Mouse (Mus musculus) layer of hippocampus, adult 9-10 months (tissue): ENCODE data around the gene Plppr3.
A peak's percentile ranks its signal among the peaks of the same experiment; 100 is the strongest.

Experiments
- DNase-seq: peaks from one replicate; pipeline ENCODE4 v3.0.0; 2022; ENCODE audit warnings: low spot score

Gene Plppr3

GRCm38 (mm10) chr10:79865801-79866295, 8.6 kb downstream of the Plppr3 start:
- DNase-seq, result no peak

DNA sequence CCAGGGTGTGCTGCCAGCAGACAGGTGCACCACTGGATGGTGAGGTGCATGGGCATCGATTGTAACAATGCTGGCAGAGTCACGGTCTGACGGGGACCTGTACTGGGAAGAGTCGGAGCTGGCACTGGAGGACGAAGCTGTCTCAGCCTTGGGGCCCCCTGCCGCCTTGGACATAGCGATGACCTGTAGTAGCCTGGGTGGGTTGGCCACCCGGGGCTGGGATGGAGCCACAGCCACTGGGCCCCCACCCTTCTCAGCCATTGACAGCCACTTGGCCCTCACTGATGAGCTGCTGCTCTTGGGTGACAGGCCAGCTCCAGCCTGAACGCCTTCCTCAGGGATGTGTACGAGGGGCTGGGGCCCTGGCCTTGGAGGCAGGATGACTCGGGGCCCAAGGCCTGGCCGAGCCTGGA, 9.2 kb downstream of the Plppr3 start:
- DNase-seq, result no peak

DNA sequence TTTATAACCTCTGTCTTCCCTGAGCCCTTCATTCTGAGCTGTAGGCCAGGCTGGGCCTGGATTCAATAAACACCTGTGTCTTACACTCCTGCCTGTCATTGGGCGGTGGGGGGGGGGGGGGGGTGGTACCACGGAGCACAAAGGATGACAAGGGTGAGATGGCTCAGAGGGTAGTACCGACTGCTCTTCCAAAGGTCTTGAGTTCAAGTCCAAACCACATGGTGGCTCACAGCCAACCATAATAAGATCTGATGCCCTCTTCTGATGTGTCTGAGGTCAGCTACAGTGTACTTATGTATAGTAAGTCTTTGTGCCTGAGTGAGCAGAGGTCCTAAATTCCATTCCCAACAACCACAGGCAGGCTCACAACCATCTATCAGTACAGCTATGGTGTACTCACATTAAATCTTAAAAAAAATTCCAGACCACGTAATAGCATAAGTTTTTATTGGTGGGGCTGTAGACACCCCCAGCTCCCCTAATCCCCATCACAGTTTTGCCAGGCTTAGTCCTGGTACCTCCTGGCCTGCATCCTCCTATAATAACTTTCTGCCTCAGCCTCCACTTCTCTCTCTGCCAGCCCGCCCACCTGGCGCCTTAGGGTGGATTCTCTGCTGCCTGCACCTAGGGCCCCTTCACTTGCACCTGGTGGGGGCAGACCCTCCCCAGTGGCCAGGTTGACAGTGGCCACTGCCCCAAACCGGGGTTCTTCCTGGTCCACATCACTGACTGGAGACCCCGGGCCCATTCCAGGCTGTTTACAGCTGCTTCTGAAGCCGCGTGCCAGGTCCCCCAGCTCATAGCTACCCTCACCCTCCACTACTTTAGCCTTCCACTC, 9.9 kb downstream of the Plppr3 start:
- no peak for DNase-seq

DNA sequence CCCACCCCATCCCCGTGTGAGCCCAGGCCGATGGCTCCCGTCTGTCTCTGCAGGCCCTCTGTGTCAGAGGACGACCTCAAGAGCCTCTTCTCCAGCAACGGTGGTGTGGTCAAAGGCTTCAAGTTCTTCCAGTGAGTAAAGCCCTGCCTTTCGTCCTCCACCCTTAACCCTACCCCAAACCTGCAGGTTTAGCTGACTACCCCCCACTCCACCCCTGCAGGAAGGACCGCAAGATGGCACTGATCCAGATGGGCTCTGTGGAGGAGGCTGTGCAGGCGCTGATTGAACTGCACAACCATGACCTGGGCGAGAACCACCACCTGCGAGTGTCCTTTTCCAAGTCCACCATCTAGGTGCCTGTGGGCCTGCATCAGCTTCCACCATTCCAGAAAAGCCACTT, 11.5 kb downstream of the Plppr3 start:
- DNase-seq, result no peak

GRCm38 (mm10) chr10:79862049-79862788, 12.2 kb downstream of the Plppr3 start:
- no peak for DNase-seq

- DNase-seq, result no peak
These were observed 13.0 kb downstream of the Plppr3 start for GRCm38 (mm10) chr10:79861230-79862048.

DNA sequence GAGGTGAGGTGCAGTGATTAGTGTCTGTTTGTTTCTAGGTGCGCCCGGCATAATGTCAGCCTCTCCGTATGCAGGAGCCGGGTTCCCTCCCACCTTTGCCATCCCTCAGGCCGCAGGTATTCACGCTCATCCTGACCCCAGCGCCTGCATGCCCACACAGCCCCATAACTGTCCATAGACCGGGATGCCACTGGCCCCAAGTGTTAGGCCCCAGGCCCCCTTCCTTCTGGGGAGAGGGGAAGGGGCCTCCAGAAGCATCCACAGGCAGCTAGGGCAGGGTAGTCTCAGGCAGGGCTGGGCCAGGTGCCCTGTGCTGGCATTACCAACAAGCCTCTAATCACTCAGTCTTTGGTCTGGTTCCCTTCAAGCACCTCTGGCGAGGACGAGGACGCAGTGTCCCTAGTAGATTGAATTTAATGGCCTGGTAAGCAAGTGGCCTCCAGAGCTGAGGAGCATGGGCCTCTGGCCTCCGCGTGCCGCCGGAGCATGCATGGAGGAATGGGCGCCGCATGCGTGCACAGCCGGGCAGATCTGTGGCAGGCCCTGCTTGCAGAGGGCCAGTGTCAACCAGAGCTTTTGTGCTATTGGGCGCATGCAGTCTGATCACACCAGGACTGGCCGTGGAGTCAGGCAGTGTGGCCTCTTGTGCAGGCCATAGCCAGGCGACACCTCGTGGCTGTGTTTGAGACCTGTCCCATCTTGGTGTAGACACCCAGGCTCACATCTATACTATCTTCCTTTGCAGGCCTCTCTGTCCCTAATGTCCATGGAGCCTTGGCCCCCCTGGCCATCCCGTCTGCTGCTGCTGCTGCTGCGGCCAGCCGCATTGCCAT, 14.1 kb downstream of the Plppr3 start:
- no peak for DNase-seq

GRCm38 (mm10) chr10:79859116-79859515, 15.3 kb downstream of the Plppr3 start:
- DNase-seq, result no peak

GRCm38 (mm10) chr10:79858416-79859074, 15.9 kb downstream of the Plppr3 start:
- DNase-seq, result no peak

DNA sequence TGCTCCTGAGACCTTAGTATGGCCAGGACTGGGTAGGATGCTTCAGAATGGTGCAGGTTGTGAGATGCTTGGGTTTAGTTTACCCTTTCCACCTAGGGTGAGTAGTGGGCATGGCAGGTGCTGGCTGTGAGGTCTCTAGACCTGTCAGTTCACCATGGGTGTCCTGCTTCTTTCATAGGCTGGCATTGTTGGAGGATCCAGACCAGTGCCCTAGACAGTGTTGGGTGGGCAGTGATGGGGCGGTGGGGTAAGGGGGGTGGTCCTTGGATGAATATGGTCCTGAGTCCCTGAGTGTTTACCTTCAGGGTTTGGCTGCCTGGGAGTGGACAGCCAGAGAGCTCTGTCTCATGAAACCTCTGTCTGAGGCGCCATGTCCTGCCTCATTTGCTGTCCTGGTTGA, 16.5 kb downstream of the Plppr3 start:
- no peak for DNase-seq

GRCm38 (mm10) chr10:79857452-79857811, 17.0 kb downstream of the Plppr3 start:
- DNase-seq, result no peak

DNA sequence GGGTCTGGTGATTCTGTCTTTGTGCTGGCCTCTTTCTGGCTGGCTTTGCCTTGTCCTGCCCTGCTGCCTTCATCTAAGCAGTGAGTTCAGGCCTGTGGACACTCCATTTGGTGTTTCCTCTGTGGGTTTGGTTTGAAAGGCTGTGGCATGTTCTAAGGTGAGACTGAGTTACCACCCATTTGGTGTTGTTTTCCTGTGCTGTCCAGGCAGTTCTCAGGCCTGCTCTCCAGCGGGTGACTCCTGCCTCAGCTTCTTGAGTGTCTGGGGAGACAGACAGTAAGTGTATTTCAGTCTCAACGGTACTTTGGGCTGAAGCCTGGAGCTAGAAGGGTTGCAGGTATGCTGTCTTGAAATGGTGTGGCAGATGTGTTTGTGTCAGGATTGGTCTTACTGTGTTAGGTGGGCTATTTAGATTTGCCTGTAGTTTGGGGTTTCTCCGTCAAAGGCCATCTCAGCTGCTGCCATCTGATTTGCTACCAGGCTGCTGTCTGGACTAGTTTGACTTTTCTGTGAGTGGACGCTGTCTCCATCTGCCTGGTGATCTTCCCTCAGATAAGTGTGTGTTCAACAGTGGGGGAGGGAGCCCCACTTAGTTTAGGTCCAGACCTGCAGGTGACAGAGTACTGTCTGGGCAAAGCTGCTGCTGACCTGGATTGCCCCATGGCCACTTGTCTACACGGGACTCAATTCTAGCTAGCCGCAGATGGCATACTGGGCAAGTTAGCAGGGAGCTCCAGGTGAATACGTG, 17.6 kb downstream of the Plppr3 start:
- no peak for DNase-seq

DNA sequence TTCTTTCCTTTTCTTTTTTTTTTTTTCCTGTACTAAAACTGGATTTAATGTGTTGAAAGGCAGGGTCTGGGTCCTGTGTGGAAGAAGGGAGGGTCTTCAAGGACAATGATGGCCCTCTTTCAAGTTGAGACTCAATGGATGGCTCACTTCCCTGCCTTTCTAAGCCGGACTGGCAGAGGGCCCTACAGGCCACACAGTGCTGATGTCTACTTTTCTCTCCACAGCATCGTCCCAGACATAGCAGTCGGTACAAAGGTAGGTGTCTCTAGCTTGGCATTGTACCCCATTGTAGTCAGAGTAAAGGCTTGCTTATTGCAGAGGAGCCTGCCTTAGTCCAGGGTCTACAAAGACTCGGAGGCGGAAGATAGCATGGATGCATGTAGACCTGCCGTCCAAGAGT, 18.2 kb downstream of the Plppr3 start:
- DNase-seq, result no peak

DNA sequence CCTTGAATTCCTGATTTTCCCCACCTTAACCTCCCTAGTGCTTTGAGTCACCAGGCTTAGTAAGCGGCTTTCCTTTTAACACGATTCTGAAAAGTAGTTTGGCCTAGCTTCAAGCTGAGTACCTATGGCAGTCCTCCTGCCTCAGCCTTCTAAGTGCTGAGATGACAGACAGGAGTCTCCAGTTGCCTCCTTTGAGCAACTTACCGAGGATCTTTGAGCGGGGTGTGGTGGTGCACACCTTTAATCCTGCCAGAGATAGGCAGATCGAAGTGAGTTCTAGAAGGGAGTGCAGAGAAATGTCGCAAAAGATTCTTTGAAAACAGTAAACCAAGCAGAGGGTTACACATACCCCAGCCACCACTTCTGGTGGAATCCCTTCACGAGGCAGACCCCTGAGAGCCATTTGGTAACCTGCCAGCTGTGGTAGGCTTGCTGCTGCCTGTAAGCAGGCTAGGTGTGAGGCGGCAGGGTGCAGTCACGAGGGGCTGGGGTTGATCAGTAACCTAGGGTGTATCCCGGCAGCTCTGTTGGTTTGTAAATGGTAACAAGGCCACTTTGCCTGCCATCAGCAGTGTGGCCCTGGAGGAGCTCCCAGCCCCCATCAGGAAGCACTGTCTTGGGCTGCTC, 18.8 kb downstream of the Plppr3 start:
- no peak for DNase-seq

- DNase-seq, result no peak
These were observed 19.5 kb downstream of the Plppr3 start for GRCm38 (mm10) chr10:79854801-79855541.

DNA sequence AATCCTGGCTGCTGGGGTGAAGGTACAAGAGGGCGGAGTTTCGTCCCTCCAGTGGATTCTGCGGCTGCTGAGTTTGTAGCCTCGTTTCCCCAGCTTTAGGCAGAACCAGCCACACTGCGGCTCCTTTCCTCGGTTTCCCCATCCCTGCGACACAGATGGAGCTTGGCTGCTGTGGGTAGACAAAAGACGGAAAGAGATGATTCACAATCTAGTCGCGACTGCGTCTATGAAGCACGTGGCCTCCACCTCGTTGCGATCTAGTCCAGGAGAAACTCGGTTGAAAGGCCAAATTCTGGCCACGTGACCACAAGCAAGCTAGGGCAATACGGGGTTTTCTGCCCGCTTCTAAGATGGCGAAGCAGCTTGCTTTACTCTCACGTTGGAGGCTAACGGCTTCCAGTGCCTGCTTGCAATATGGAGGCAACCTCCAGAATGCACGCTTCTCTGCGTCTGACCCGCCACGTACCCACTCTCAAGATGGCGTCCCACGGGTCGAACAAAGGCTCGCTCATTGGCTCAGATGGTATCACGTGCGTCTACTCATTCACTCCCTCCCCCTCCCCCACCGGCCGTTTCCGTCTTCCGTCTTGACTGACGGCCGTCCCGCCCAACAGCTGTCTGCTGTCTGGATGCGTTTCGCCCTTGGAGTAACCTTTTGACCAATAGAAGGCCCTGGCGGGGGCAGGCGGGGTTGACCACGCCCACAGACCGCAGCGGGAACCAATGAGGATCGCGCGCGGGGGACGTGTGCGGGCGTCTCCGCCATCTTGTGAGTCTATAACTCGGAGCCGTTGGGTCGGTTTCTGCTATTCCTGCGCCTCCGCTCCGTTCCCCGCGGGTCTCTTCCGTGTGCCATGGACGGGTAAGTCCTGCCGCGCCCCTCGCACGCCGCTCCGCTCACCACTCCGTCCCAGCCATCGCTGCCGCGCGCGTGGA, 20.3 kb downstream of the Plppr3 start, which contains the start of gene Ptbp1:
TSS of gene Ptbp1 (plus strand) at position 568 of the 936 bp plus-strand sequence.
- peak; percentile 98 for DNase-seq

DNA sequence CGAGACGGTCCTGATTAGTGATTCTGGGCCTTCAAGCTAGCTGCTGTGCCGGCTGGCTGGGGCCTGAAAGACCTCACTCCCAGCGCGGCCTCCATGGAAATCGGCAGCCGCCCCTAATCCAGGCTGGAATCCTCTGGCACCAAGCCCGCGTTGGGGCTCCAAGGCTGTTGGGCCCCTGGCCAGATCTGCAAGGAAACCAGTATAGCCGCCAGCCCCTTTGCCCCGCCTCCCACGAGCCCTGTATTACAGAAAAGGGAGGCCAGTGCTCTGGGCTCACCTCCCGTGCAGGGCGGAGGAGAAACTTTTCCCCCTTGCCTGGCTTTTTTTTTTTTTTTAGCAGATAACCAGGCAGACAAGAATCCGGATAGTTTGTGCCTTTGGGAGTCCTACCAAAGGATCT, 21.0 kb downstream of the Plppr3 start:
- no peak for DNase-seq

- DNase-seq, result no peak
These were observed 21.6 kb downstream of the Plppr3 start for GRCm38 (mm10) chr10:79852827-79853226.
